Mouse (Mus musculus): ENCODE measurements around the gene Mecom. TPM values are rescaled to one million over a fixed set of nuclear protein-coding genes. Genes with fewer than 3 reads are reported as not detected.
A peak's percentile ranks its signal among the peaks of the same experiment; 100 is the strongest.

The Mecom gene
- polyA plus RNA-seq, 1 experiment from 2014 or later = 2.4 TPM

DNA sequence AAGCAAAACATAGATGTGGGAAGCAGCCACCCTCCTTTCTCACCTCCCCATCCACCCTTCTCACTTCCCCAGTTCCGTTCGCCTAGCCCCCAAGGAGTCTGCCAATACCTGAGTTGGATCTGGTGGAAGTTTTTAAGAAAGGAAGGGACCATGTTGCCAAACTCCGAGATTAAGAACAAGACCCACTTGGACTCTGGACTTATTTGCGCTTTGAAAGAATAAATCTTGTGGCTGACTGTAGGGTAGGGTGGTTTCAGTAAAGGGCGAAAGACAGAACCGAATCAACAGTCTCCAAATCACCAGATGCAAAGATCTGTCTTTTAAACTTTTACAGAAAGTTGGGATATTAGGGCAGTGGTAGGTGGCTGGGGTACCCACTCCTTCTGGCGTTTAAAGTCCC, 36.0 kb downstream of the Mecom start:
- Histone ChIP-seq H3K9me3 (no peaks in the 10 kb centered on the region), H3K27me3 (peaks cover 77% of the 10 kb centered on the region), H3K27ac (replicated peaks) (no peak overlapping the region), H3K4me2 (replicated peaks) (no peak overlapping the region), H3K9ac (replicated peaks) (no peak overlapping the region), H3K4me1 (peaks cover 51% of the 10 kb centered on the region), H3K36me3 (no peaks in the 10 kb centered on the region), H3K4me3 (no peak overlapping the region)
- 14% methylated on average over 7 of the region's 7 CpGs for WGBS
- no peak for ATAC-seq (replicated peaks)

DNA sequence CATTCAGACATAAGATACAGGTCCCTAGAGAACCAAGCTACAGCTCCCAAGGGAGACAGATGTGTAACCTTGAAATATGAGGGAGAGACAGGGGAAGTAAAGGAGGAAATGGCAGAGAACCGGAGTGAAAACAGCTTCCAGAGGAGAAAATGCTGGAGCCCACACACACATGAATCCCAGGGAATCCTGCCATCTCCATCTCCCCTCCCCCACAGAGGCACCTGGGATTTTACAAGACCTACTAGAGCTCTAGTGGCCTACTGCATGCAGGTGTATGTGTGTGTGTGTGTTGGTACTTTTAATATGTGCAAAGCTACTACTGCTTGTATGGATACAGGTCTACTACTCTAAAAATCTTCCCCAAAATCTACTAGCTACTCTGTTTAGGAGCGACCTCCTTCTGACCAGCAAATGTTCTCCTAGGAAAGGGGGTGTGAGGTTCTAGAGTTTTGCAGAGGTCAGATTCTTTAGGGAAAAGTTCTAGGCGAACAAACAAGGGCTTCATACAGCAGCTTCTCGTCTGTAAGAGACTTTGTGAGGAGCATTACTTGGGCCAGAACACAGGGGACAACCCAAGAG, 36.7 kb downstream of the Mecom start:
- no peaks in the 10 kb centered on the region for H3K36me3 ChIP-seq
- H3K4me2 ChIP-seq (replicated peaks) = no peak overlapping the region
- 39% methylated on average over 4 of the region's 4 CpGs for WGBS
- H3K4me3 ChIP-seq = no peak overlapping the region
- no peak overlapping the region for H3K27ac ChIP-seq (replicated peaks)
- ATAC-seq (replicated peaks) = no peak
- no peak overlapping the region for H3K9ac ChIP-seq (replicated peaks)
- H3K27me3 ChIP-seq = peaks cover 72% of the 10 kb centered on the region
- peaks cover 53% of the 10 kb centered on the region for H3K4me1 ChIP-seq
- H3K9me3 ChIP-seq = no peaks in the 10 kb centered on the region

DNA sequence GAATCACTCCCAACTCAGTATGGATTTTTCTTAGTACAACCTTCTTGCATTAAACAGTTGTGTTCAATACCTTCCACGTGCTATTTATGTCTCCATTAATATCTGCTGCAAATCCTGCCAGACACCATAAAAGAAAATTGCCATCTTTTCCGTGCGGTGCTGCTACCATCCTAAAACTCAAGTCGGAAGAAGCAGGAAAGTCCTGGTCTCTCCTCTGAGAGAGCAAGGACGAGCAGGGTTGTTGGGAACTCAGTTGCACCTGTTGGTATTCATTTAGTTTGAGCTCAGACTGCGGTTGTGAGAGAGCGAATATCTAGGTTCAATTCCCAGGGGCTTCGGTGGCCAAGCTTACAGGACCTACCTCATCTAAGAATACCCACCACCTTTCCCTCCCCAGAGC, 37.2 kb downstream of the Mecom start:
- Histone ChIP-seq H3K4me2 (replicated peaks) (no peak overlapping the region), H3K4me3 (no peak overlapping the region)

DNA sequence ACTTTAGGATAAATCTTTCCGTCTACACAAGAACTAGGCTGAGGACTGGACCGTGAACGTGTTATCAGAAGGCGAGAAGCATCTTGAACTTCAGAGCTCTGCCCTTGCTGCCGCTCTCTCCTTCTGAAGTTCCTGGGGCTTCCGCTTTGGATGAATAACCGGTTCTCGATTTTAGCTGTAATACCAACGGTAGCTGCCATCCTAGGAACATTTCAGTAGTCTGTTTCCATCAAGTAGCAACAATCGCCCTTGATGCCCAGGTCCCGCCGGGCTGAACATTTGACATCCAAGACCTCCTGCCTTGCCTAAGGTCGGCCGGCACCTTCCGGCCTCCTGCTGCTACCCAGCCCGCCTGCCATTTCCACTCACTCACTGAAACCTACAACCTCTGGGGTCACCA, 37.7 kb downstream of the Mecom start:
- H3K36me3 ChIP-seq = no peaks in the 10 kb centered on the region
- H3K9me3 ChIP-seq = no peaks in the 10 kb centered on the region
- peaks cover 72% of the 10 kb centered on the region for H3K27me3 ChIP-seq
- no peak overlapping the region for H3K9ac ChIP-seq (replicated peaks)
- H3K4me2 ChIP-seq (replicated peaks) = peak overlapping the region; percentile 90; the same call in 1 of the 2 replicates
- peaks cover 57% of the 10 kb centered on the region for H3K4me1 ChIP-seq
- no peak overlapping the region for H3K27ac ChIP-seq (replicated peaks)
- ATAC-seq (replicated peaks) = no peak
- 1% methylated on average over 16 of the region's 16 CpGs for WGBS
- peak overlapping the region; percentile 48; the same call in 1 of the 2 replicates for H3K4me3 ChIP-seq

More for the DNA sequence above, 37.2 kb downstream of the Mecom start:
- WGBS = 15% methylated on average over 8 of the region's 8 CpGs
- no peak for ATAC-seq (replicated peaks)
- Histone ChIP-seq H3K27ac (replicated peaks) (no peak overlapping the region), H3K36me3 (no peaks in the 10 kb centered on the region), H3K27me3 (peaks cover 72% of the 10 kb centered on the region), H3K4me1 (peaks cover 58% of the 10 kb centered on the region), H3K9me3 (no peaks in the 10 kb centered on the region), H3K9ac (replicated peaks) (no peak overlapping the region)

DNA sequence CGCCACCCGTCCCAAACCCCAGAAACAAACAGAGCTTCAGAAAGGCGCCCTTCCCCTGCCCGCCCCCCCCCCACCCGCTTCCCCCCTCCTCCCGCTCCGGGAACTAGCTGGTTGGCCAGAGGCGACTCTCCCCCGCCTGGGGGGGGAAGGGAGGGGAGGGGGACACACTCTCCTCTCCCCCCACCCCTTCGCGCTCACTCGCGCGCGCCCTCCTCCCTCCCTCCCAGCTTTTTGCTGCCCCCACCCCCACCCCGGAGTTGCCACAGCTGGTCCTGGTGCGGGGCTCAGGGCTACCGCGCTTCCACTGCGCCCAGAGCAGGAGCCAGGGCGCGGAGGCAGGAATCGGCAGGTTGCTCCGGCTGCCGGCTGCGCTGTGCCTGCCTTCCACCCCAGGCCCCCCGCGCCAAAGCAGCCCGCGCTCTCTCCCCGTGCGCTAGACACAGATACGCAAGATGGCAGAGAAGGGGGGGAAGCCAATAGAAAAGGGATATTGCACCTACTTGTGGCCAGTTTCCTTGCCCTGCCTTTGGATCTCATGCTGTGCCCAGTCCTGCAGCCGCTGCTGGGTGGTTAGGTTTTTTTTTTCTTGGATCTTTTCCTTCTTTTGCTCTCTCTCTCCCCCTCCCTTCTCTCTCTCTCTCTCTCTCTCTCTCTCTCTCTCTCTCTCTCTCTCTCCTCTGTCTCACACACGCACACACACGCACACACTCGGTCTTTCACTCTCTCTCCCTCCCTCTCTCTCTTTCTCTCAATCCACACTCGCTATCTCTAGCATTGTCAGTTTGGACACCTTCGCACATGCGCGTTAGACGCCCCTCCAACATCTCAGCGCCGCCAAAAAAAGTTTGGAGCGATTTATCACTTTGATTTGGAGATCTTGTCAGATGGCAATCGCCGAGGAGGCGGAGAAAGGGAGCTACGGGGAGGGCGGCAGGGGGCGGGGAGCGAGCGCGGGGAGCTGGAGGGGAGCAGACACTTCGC, 38.6 kb downstream of the Mecom start:
- Histone ChIP-seq H3K9me3 (no peaks in the 10 kb centered on the region), H3K4me3 (peak overlapping the region; percentile 48), H3K9ac (replicated peaks) (peak overlapping the region; percentile 26), H3K27me3 (peaks cover 77% of the 10 kb centered on the region), H3K36me3 (no peaks in the 10 kb centered on the region), H3K4me2 (replicated peaks) (peak overlapping the region; percentile 90), H3K27ac (replicated peaks) (no peak overlapping the region), H3K4me1 (peaks cover 48% of the 10 kb centered on the region)
- peak; percentile 33; the same call in 1 of the 2 replicates for ATAC-seq (replicated peaks)
- under 1% methylated on average over 45 of the region's 55 CpGs for WGBS

DNA sequence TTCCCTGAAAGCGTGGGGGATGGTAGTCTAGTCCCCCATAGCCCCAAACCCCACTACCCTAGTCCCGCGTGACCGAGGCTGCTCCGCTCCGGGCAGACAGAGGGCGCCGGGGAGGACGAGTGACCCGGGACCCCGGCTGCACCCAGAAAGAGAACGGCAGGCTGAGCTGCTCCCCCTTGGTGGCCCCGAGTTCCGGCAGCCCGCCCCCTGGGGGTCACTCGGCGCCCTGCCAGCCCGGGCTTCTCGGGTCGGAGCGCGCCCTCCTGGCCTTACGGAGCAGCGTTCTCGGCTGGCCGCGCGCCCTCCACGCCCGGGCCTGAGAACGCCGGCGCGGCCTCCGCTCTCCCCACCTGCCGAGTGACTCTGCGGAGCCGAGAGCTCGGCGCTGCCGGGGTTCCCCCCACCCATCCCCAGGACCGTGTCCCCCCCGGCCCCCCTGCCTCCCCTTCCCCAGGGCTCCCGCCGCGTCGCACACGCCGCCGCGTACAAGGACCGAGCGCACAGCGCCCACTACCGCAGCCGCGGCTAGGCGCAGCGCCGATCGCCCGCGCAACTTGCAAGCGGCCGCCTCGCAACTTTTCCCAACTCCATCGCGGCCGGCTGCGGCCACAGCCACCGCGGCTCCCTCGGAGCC, 39.4 kb downstream of the Mecom start:
- H3K27ac ChIP-seq (replicated peaks) = 0 out of 2 replicates have a peak overlapping the region, but pooled peaks have one; percentile 21
- WGBS = under 1% methylated on average over 59 of the region's 73 CpGs
- peak overlapping the region; percentile 34 for H3K9ac ChIP-seq (replicated peaks)
- H3K27me3 ChIP-seq = peaks cover 79% of the 10 kb centered on the region
- ATAC-seq (replicated peaks) = peak; percentile 84
- H3K36me3 ChIP-seq = no peaks in the 10 kb centered on the region
- H3K4me3 ChIP-seq = peak overlapping the region; percentile 48
- H3K4me2 ChIP-seq (replicated peaks) = peak overlapping the region; percentile 90
- no peaks in the 10 kb centered on the region for H3K9me3 ChIP-seq
- H3K4me1 ChIP-seq = peaks cover 41% of the 10 kb centered on the region

DNA sequence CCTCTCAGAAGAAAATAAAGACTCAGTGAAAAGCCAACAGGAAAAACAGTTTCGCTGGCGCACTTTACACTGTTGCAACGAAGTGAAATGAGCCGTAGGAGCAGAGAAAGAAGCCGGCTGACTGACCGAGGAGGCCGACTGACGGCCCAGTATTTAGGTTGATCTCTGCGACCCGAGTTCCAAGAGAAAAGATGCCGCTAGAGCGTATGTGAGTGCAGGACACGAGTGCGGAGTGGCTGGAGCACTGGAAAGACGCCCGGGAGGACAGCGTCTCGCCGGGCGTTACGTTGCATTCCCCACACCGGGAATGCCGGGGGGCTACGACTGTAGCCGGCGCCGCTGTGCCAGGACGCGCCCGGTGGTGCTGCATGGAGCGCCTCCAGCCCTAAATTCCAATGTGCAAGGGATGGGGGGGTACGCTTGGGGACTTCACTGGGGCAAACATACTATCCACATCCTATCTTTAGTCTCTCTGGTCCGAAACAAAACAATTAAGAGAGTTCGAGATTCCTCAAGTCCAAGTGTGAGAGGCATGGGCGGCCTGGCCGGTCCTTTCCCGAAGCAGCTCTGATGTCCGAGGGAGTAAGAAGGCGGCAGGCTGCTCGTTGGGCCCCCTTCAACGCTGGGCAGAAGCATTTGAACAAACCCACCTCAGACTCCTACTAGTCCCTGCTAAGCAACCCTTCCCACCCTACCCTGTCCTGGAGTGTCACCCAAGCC, 40.1 kb downstream of the Mecom start:
- peak overlapping the region; percentile 90 for H3K4me2 ChIP-seq (replicated peaks)
- 0% methylated on average over 41 of the region's 41 CpGs for WGBS
- 0 out of 2 replicates have a peak, but pooled peaks have one; percentile 29 for ATAC-seq (replicated peaks)
- no peaks in the 10 kb centered on the region for H3K36me3 ChIP-seq
- peaks cover 73% of the 10 kb centered on the region for H3K27me3 ChIP-seq
- peak overlapping the region; percentile 48 for H3K4me3 ChIP-seq
- peaks cover 41% of the 10 kb centered on the region for H3K4me1 ChIP-seq
- peak overlapping the region; percentile 34 for H3K9ac ChIP-seq (replicated peaks)
- H3K27ac ChIP-seq (replicated peaks) = 0 out of 2 replicates have a peak overlapping the region, but pooled peaks have one; percentile 21
- H3K9me3 ChIP-seq = no peaks in the 10 kb centered on the region

DNA sequence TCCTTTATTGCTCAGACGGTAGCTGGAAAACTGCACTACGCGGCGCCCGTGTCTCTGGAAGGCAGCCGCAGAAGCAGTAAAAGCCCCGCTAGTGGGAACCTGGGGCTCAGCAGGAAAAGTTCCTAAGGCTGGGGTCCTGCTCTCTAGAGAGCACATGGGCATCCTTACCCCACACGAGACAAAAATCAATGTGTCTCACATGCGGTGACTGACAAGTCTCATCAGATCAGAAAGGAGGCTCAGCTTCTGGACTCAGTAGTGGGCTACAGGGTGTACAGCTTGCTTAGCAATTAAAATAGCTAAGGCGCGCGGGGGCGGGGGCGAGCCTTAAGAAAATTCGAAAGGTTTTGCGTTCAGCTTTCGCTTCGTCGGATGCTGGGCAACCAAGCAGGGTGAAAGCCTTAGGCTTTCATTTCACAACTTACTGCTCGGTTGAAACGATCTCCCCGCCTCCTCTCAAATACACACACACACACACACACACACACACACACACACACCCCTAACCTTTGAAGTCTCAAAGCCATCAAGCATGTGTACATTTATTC, 40.7 kb downstream of the Mecom start:
- under 1% methylated on average over 22 of the region's 22 CpGs for WGBS
- Histone ChIP-seq H3K27me3 (peaks cover 67% of the 10 kb centered on the region), H3K4me2 (replicated peaks) (peak overlapping the region; percentile 90), H3K27ac (replicated peaks) (no peak overlapping the region), H3K4me1 (peaks cover 41% of the 10 kb centered on the region), H3K4me3 (peak overlapping the region; percentile 48), H3K36me3 (no peaks in the 10 kb centered on the region), H3K9ac (replicated peaks) (peak overlapping the region; percentile 23; the same call in 1 of the 2 replicates), H3K9me3 (no peaks in the 10 kb centered on the region)
- no peak for ATAC-seq (replicated peaks)

DNA sequence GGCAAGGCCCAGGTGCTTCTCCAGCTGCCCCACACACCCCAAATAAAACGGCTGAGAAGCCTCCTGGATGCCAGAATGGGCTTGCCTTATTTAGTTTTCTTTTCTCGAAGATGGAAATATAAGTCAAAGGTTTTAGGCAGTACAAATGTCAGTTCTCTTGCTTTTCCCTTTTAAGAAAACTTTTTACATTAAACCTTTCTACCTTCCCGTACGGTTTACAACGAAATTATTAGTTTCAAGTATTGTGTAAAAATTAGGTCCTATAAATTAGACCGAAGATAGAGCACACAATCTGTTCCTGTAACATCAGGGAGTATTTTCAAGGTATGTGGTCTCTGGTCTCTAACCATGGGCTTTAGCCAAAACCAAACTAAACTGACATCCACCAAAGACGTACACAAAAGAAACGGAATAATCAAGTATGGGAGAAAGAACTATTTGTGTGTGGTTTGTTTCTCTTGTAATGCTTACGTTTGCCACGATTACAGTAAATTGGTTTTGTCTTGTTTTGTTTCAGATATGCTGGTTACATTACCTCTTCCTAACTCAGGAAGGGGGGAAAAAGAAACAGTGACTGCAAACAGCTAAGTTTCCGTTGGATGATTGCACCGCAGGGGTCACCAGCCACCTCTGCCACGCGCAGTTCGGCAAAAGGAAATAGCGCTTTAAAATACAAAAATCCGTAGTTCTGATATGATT, 41.3 kb downstream of the Mecom start:
- no peaks in the 10 kb centered on the region for H3K9me3 ChIP-seq
- H3K4me3 ChIP-seq = peak overlapping the region; percentile 48
- peaks cover 41% of the 10 kb centered on the region for H3K4me1 ChIP-seq
- no peaks in the 10 kb centered on the region for H3K36me3 ChIP-seq
- H3K27me3 ChIP-seq = peaks cover 61% of the 10 kb centered on the region
- WGBS = 9% methylated on average over 17 of the region's 17 CpGs
- ATAC-seq (replicated peaks) = no peak
- H3K4me2 ChIP-seq (replicated peaks) = peak overlapping the region; percentile 90
- H3K9ac ChIP-seq (replicated peaks) = no peak overlapping the region
- no peak overlapping the region for H3K27ac ChIP-seq (replicated peaks)

DNA sequence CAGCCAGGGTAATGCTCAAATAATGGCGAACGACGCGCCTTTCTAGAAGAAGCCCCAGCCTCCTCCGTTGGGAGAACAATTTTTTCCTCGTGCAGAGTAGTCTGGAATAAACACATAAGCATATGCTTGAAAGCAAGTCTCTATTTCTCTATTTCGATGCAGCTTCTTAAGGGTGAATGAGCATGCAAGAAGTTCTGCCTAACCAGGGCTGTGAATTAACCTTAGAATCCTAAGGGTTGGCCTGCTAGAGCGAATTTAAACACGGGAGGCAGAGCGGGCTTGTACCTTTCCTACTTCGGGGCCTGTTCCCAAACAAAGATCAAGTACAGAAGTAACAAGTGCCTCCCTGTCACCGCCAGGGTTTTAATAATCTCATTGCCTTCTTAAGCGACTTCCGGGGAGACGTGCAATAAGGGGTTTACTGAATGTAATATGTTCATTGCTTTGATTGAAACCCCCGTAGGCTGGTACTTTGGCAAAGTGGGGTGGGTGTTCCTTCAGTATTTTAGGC, 42.0 kb downstream of the Mecom start:
- no peak for ATAC-seq (replicated peaks)
- H3K4me1 ChIP-seq = peaks cover 41% of the 10 kb centered on the region
- H3K9me3 ChIP-seq = no peaks in the 10 kb centered on the region
- no peaks in the 10 kb centered on the region for H3K36me3 ChIP-seq
- H3K4me2 ChIP-seq (replicated peaks) = no peak overlapping the region
- H3K4me3 ChIP-seq = no peak overlapping the region
- no peak overlapping the region for H3K9ac ChIP-seq (replicated peaks)
- WGBS = 26% methylated on average over 16 of the region's 16 CpGs
- H3K27me3 ChIP-seq = peaks cover 54% of the 10 kb centered on the region
- H3K27ac ChIP-seq (replicated peaks) = no peak overlapping the region

DNA sequence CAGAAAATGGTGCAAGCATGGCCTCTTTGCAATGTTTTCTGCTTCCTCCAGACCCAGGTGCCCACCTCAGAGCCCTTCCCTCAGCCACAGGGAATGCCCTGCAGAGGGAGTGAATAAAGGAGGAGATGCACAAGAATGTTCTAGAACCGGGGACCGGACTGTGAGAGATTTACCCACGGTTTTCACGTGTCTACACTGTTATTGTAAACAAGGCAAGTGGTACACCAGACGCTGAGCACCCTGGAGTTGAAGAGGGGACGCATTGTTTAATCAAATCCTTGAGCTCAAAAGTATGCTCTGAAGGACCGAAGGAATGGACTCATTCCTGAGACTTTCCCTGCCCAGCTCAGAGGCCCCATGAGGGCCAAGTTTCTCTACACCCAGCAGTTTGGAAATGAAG, 43.2 kb downstream of the Mecom start:
- Histone ChIP-seq H3K27ac (replicated peaks) (no peak overlapping the region), H3K4me1 (peaks cover 36% of the 10 kb centered on the region), H3K4me2 (replicated peaks) (no peak overlapping the region), H3K4me3 (no peak overlapping the region), H3K9me3 (no peaks in the 10 kb centered on the region), H3K36me3 (no peaks in the 10 kb centered on the region), H3K9ac (replicated peaks) (no peak overlapping the region), H3K27me3 (peaks cover 41% of the 10 kb centered on the region)
- WGBS = 41% methylated on average over 7 of the region's 7 CpGs
- ATAC-seq (replicated peaks) = no peak
